Mouse (Mus musculus): ENCODE results near the gene Zfp980. TPM values are rescaled to one million over a fixed set of nuclear protein-coding genes. Genes with fewer than 3 reads are reported as not detected.
"Not testable (repeated sequence)": the region's sequence is repeated elsewhere in the genome, so short reads cannot be mapped to it uniquely, and the experiment has no call there.

Zfp980 gene
- not detected in 2 replicates for polyA plus RNA-seq (2012; rRNA removed)

DNA sequence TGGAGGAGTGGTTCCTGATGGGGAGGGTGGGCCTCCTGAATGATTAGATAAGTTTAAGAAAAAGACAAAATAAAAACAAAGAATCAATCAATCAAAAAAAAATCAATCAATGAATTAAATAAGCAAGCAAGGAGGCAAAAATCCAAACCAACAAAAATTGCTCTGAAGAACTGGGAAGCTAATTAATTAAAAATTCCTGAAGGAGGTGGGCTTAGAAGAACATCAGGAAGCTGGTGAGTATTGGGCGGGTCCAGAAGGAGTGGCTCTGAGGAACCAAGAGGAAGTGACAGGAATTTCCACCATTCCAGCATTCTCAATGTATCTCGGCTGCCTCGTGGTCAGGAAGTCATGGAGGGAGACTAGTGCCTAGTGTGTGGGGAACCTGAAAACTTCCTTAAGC is at the start of gene Zfp980:
TSS of gene Zfp980 (plus strand) at position 301 of the 400 bp plus-strand sequence.
- H3K36me3 ChIP-seq (ENCODE audit: control insufficient read depth, insufficient read depth, low read length); H3K4me1 ChIP-seq (ENCODE audit: control insufficient read depth, insufficient read depth, insufficient read length, low read length); H3K27me3 ChIP-seq (ENCODE audit: control insufficient read depth, insufficient read depth, low read length); H3K27ac ChIP-seq (ENCODE audit: insufficient read depth, low read depth, low read length); H3K4me3 ChIP-seq (ENCODE audit: low read depth, low read length): not testable (repeated sequence)
- 77% methylated on average over 3 of the region's 3 CpGs for WGBS

DNA sequence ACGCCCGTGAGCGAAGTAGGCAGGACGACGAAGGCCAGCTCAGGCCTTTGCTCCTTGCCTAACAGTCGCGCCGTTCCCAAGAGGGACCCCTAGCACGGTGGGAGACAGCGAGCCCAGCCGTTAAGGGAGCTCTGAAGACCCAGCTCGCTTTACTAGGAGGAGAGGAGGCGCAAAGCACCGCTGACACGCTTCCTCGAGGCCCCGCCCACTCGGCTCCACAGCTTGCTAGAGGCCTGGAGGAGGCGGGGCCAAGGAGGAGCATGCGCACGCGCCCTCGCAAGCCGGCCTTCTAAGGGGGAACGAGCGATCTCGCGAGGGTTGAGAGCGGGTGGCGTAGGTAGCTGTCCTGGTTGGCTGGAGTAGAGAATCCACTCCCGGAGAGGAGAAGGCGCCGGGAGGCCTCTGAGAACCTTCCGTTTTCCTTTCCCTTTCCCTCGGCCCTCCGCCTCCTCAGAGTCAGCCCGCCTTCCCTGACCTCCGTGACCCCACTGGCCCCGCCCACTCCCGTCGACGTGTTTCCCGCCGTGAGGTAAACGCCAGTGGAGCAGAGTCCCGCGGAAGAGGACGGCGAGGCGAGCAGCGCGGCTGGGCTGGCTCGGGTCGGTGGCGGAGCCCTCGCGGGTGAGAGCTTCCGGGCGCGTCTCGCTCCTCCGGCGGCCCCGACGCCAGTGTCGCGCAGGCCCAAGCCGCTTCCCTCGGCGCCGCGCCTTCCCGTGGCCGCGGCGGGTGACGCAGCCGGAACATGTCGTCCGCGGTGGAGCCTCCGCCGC is 29.9 kb upstream of the Zfp980 start:
- WGBS: 36% methylated on average over 82 of the region's 83 CpGs
- H3K4me3 ChIP-seq (ENCODE audit: low read depth, low read length): peak overlapping the region; percentile 31
- H3K36me3 ChIP-seq (ENCODE audit: control insufficient read depth, insufficient read depth, low read length); H3K27me3 ChIP-seq (ENCODE audit: control insufficient read depth, insufficient read depth, low read length); H3K4me1 ChIP-seq (ENCODE audit: control insufficient read depth, insufficient read depth, insufficient read length, low read length); H3K27ac ChIP-seq (ENCODE audit: insufficient read depth, low read depth, low read length): not testable (repeated sequence)

DNA sequence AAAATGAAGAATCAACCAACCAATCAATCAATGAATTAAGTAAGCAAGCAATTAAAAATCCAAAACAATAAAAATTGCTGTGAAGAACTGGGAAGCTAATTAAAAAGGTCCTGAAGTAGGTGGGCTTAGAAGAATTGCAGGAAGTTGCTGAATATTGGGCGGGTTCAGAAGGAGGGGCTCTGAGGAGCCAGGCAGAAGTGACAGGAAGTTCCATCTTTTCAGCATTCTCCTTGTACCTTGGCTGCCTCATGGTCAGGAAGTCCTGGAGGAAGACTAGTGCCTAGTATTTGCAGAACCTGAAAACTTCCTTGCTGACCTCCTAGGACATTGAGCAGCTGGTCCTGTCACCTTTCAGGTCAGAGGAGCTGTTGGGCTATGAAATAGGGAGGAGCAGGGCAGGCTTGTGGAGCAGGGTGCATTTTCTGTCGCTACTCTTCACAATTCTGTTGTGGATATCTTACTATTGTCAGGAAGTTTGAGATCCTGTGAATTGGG is 3.8 kb downstream of the Zfp980 start:
- not testable (repeated sequence) for H3K4me3 ChIP-seq (ENCODE audit: low read depth, low read length); H3K27me3 ChIP-seq (ENCODE audit: control insufficient read depth, insufficient read depth, low read length); H3K36me3 ChIP-seq (ENCODE audit: control insufficient read depth, insufficient read depth, low read length); H3K4me1 ChIP-seq (ENCODE audit: control insufficient read depth, insufficient read depth, insufficient read length, low read length); H3K27ac ChIP-seq (ENCODE audit: insufficient read depth, low read depth, low read length)
- WGBS: 55% methylated on average over 2 of the region's 2 CpGs

DNA sequence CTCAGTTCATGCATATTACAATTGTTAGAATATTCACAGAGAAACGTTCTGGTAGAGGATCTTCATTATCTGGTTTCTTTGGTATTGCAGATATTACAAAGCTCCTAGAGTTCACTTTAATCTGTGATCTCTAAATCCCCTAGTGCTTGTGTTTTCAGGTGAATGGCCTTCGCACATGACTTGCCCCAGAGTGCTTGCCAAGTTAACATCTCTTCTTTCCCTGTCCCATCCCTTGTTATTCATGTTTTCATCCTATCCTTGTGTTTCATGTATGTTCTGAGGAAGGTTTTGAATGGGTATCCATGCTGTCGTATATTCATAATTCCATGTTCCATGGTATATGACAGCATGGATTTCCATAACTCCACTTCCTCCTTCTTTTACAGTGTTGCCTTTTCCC is 9.7 kb downstream of the Zfp980 start:
- H3K27ac ChIP-seq (ENCODE audit: insufficient read depth, low read depth, low read length); H3K27me3 ChIP-seq (ENCODE audit: control insufficient read depth, insufficient read depth, low read length); H3K4me1 ChIP-seq (ENCODE audit: control insufficient read depth, insufficient read depth, insufficient read length, low read length); H3K36me3 ChIP-seq (ENCODE audit: control insufficient read depth, insufficient read depth, low read length); H3K4me3 ChIP-seq (ENCODE audit: low read depth, low read length): not testable (repeated sequence)
- 76% methylated on average over 3 of the region's 3 CpGs for WGBS

DNA sequence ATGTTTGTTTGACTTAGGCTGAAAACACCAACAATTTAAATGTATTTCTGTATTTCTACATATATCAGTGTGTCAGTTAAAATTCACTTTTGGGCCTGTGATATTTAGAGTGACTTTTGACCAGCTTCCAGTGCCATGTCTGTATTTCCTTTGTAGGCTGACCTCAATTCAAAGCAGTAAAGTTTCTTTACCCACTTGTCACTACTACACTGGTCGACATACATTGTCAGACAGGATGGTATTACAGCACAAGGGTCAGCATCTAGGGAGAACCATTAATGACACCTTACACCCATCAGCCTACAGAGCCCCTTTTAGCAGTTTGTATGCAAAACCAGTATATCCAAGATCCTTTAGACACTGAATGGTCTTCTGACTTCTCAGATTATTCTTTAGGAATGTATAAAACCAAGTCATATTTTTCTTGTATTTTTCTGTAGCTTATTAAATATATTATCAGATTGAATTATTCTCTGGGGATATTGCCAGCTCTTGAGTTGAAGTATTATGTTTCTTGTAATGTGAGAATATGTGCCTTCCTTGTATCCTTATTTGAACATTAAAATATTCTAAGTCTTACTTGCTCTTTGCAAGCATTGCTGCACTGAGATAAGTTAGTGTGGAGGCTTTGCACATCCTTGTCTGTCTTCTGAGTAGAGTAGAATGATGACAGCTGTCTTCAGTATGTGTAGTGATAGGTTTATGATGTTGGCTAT is 10.3 kb downstream of the Zfp980 start:
- H3K4me3 ChIP-seq (ENCODE audit: low read depth, low read length); H3K27me3 ChIP-seq (ENCODE audit: control insufficient read depth, insufficient read depth, low read length); H3K27ac ChIP-seq (ENCODE audit: insufficient read depth, low read depth, low read length); H3K4me1 ChIP-seq (ENCODE audit: control insufficient read depth, insufficient read depth, insufficient read length, low read length); H3K36me3 ChIP-seq (ENCODE audit: control insufficient read depth, insufficient read depth, low read length): not testable (repeated sequence)
- 26% methylated on average over 1 of the region's 1 CpGs for WGBS

DNA sequence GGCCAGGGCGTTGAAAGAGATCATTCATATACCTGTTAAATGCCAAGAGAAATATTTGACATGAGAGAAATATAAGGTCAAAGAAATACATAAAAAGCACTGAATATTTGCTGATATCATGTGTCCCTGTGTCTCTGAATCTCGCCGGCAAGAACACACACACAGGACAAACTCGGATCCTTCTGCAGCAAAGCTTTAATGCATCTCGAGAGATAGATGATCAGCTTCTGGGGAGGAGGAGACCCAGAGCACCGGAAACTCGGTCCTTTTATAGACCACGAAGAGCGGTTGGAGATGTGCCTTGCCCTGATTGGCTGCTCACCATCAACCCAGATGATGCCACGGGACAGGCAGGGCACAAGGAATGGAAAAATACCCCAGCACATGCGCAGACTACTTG is 11.5 kb downstream of the Zfp980 start:
- H3K4me1 ChIP-seq (ENCODE audit: control insufficient read depth, insufficient read depth, insufficient read length, low read length); H3K27me3 ChIP-seq (ENCODE audit: control insufficient read depth, insufficient read depth, low read length); H3K4me3 ChIP-seq (ENCODE audit: low read depth, low read length); H3K36me3 ChIP-seq (ENCODE audit: control insufficient read depth, insufficient read depth, low read length); H3K27ac ChIP-seq (ENCODE audit: insufficient read depth, low read depth, low read length): not testable (repeated sequence)
- WGBS: 76% methylated on average over 10 of the region's 11 CpGs

DNA sequence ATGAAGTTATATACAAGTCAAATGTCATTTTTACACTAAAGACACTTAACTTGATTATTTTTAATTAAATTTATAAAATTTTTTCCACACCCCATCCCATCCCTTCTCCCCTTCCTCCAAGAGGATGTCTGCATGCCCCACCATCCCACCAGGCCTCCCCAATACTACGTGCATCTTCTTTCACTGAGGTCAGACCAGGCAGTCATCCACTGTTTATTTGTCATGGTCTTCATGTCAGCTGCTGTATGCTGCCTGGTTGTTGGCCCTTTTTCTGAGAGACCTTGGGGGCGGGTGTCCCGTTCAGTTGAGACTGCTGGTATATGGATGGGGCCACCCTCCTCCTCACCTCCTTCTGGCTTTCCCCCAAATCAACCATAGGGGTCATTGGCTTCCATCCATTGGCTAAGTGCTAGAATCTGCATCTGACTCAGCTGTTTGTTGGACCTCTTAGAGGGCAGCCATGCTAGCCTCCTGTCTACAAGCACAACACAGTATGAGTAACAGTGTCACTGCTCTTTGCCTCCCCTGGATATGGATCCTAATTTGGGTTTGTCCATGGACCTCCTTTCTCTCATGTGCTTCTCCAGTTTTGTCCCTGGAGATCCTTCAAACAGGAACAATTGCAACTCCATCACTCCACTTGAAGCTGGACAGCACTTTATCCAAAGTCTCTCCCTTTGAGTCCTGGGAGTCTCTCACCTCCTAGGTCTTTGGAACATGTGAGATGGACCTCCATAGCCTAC is 12.7 kb downstream of the Zfp980 start:
- H3K36me3 ChIP-seq (ENCODE audit: control insufficient read depth, insufficient read depth, low read length); H3K27me3 ChIP-seq (ENCODE audit: control insufficient read depth, insufficient read depth, low read length); H3K27ac ChIP-seq (ENCODE audit: insufficient read depth, low read depth, low read length); H3K4me3 ChIP-seq (ENCODE audit: low read depth, low read length); H3K4me1 ChIP-seq (ENCODE audit: control insufficient read depth, insufficient read depth, insufficient read length, low read length): not testable (repeated sequence)
- WGBS: 71% methylated on average over 3 of the region's 3 CpGs

DNA sequence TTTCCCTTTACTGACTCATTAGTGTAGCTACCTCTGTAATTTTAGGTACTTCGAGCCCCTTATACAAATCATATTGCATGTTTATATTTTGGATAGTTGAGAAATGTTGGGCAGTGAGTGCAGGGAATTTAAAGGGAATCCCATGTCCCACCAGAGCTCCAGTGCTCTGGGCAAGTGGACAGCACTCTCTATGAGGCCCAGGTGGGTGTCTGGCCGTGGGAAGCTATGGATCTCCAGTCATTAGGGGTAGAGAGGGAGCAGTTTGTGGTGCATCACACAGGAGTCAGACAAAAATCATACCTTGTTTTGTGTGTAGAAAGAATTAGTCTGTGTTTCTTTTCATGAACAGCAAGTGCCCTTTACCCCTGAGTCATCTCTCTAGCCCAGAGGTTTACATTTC is 15.6 kb downstream of the Zfp980 start:
- H3K27me3 ChIP-seq (ENCODE audit: control insufficient read depth, insufficient read depth, low read length); H3K27ac ChIP-seq (ENCODE audit: insufficient read depth, low read depth, low read length); H3K36me3 ChIP-seq (ENCODE audit: control insufficient read depth, insufficient read depth, low read length); H3K4me1 ChIP-seq (ENCODE audit: control insufficient read depth, insufficient read depth, insufficient read length, low read length); H3K4me3 ChIP-seq (ENCODE audit: low read depth, low read length): not testable (repeated sequence)
- WGBS: 46% methylated on average over 2 of the region's 2 CpGs

DNA sequence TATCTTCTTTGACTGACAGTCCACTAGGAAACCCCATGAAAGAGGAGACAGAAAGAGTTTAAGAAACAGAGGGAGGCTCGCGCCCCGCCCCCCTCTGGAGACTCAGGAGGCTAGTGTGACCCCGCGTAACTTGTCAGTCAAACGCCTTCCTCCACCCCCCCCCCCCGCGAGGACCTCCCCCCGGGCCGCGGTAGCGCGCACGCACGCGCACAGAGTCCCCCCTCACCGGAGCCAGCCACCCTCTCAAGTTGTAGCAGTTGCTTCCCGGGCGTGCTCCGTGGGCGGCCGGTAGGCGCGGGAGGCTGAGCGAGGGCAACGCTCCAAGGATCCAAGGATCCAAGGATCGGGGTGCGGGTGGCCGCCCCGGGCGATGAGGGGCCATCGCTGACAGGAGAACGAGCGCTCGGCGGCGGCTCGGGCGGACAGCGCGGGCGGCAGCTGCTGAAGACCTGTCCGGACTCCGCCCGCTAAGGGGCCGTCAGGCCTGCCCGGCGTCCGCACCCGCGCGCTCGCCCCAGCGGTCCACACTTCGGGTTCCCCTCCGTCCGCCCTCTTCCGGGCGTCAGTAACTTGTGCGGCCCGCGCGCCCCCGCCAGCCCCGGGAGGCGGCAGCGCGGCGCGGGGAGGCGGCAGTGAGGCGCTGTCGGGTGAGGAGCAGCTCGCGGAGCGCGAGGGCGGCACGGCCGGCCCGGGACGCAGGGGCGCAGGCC is 74.6 kb downstream of the Zfp980 start:
- 9% methylated on average over 62 of the region's 83 CpGs for WGBS
- H3K4me1 ChIP-seq (ENCODE audit: control insufficient read depth, insufficient read depth, insufficient read length, low read length); H3K27me3 ChIP-seq (ENCODE audit: control insufficient read depth, insufficient read depth, low read length); H3K36me3 ChIP-seq (ENCODE audit: control insufficient read depth, insufficient read depth, low read length); H3K27ac ChIP-seq (ENCODE audit: insufficient read depth, low read depth, low read length): not testable (repeated sequence)
- peak overlapping the region; percentile 38 for H3K4me3 ChIP-seq (ENCODE audit: low read depth, low read length)

DNA sequence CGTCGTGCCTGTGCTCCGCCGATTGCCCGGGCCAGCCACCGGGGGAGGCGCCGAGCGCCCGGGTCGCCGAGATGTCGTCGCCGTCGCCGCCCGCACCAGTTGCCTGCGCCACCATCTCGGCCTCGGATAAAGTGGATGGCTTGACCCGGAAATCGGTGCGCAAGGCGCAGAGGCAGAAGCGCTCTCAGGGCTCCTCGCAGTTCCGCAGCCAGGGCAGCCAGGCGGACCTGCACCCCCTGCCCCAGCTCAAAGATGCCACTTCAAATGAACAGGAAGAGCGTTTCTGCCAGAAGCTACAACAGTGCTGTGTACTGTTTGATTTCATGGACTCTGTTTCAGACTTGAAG is 75.1 kb downstream of the Zfp980 start:
- not testable (repeated sequence) for H3K27me3 ChIP-seq (ENCODE audit: control insufficient read depth, insufficient read depth, low read length); H3K4me3 ChIP-seq (ENCODE audit: low read depth, low read length); H3K4me1 ChIP-seq (ENCODE audit: control insufficient read depth, insufficient read depth, insufficient read length, low read length); H3K36me3 ChIP-seq (ENCODE audit: control insufficient read depth, insufficient read depth, low read length); H3K27ac ChIP-seq (ENCODE audit: insufficient read depth, low read depth, low read length)
- WGBS: no CpG with 5 or more reads among the region's 30 CpGs
